Mouse (Mus musculus) C3H10T1/2 (cell line): Measurements from ENCODE around the gene Rhox4g. TPM values are rescaled to one million over a fixed set of nuclear protein-coding genes. Genes with fewer than 3 reads are reported as not detected.

ENCODE experiments used
- polyA plus RNA-seq, 2 experiments: library from polyadenylated mRNA; unstranded; fragments of >200 nt; fragmentation: generic; extraction: Trizol; gene quantifications; one replicate each; pipeline ENCODE4 v1.2.1; 2012; ENCODE audit warnings: missing spikeins in 2 of 2

The Rhox4g gene
- polyA plus RNA-seq: not detected

GRCm38 (mm10) chrX:37651227-37651626 is at the start of gene Rhox4g:
Rhox4g (minus strand) TSS chrX:37651327.

DNA sequence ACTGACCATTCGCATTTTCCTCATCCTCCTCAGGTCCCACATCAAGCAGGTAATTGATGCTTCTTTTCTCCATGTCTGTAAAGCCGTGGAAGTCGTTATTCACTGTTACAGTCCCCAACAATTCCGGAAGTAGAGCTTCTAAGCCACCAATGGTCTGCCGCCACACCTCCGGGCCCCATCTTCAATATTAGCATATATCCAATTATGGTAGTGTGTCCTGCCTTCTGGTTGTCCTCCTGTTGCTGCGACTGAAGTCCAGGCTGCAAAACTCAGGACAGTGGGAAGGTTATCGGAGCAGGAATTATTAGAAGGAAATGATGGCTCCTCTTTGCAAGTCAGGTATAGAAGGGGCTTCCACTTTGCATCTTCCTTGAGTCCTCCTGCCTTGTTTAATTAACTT is 22.1 kb upstream of the Rhox4g start, which contains the start of gene Rhox2h:
Rhox2h (minus strand) TSS at position 101 of the 400 bp plus-strand sequence.

DNA sequence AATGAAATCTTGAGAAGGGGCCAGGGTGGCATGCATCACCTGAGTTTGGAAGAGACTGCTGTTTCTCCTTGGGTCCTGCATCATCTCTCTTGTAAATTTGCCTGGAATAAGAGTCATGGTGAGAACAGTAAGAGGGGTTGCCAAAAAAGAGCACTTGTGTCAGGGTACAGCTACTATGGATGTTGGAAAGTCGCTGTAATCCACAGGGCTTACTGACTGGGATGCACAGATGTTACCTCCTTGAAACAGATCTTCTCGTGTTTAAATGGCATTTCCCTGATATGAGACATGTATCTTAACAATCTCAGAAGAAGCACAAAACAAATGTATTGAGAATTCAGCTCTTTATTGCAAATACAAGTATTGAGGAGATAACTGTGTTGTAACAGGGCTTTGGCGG is 17.5 kb upstream of the Rhox4g start, which contains the start of gene Rhox3h:
Rhox3h (minus strand) TSS at position 101 of the 400 bp plus-strand sequence.

DNA sequence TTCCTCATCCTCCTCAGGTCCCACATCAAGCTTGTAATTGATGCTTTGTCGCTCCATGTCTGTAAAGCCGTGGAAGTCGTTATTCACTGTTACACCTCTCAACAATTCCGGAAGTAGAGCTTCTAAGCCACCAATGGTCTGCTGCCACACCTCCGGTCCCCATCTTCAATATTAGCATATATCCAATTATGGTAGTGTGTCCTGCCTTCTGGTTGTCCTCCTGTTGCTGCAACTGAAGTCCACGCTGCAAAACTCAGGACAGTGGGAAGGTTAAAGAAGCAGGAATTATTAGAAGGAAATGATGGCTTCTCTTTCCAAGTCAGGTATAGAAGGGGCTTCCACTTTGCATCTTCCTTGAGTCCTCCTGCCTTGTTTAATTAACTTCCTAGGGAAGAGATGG is 7.8 kb downstream of the Rhox4g start, which contains the start of gene Rhox2g:
Rhox2g (minus strand) TSS at position 101 of the 400 bp plus-strand sequence.

GRCm38 (mm10) chrX:37628512-37628911 is 22.6 kb downstream of the Rhox4g start, which contains the start of gene Rhox3g:
Rhox3g (minus strand) TSS chrX:37628612.

GRCm38 (mm10) chrX:37607604-37608003 is 43.5 kb downstream of the Rhox4g start, which contains the start of gene Rhox4f:
Rhox4f (minus strand) TSS chrX:37607704.

Other genes starting within 250 kb of the Rhox4g start
- gene Rhox2b, start 239.3 kb downstream of the Rhox4g start, polyA plus RNA-seq: not detected
- gene Rhox4b, start 218.8 kb downstream of the Rhox4g start, polyA plus RNA-seq: not detected
- gene Rhox2c, start 197.6 kb downstream of the Rhox4g start, polyA plus RNA-seq: not detected
- not detected for gene Rhox3c, start 192.7 kb downstream of the Rhox4g start, polyA plus RNA-seq
- not detected for gene Rhox4c, start 171.0 kb downstream of the Rhox4g start, polyA plus RNA-seq
- not detected for gene Rhox2d, start 157.9 kb downstream of the Rhox4g start, polyA plus RNA-seq
- not detected for gene Rhox4d, start 137.0 kb downstream of the Rhox4g start, polyA plus RNA-seq
- gene Rhox2e, start 120.9 kb downstream of the Rhox4g start, polyA plus RNA-seq: not detected
- gene Rhox3e, start 109.3 kb downstream of the Rhox4g start, polyA plus RNA-seq: not detected
- gene Rhox4e, start 93.9 kb downstream of the Rhox4g start, polyA plus RNA-seq: not detected
- gene Rhox2f, start 79.9 kb downstream of the Rhox4g start, polyA plus RNA-seq: not detected
- not detected for gene Rhox3f, start 70.3 kb downstream of the Rhox4g start, polyA plus RNA-seq
- not detected for gene Rhox4f, start 43.6 kb downstream of the Rhox4g start, polyA plus RNA-seq
- gene Rhox3g, start 22.7 kb downstream of the Rhox4g start, polyA plus RNA-seq: not detected
- gene Rhox2g, start 7.9 kb downstream of the Rhox4g start, polyA plus RNA-seq: not detected
- gene Rhox3h, start 17.4 kb upstream of the Rhox4g start, polyA plus RNA-seq: not detected
- gene Rhox2h, start 21.9 kb upstream of the Rhox4g start, polyA plus RNA-seq: under 1 TPM in 1 of 2 experiments, not detected in 1; 0.04 TPM
- gene Rhox5, start 153.5 kb upstream of the Rhox4g start, polyA plus RNA-seq: 1 to 10 TPM; 3.4 to 8.1 TPM
- not detected for gene Rhox6, start 175.6 kb upstream of the Rhox4g start, polyA plus RNA-seq
- not detected for gene Rhox7a, start 180.4 kb upstream of the Rhox4g start, polyA plus RNA-seq
- not detected for gene Rhox8, start 227.6 kb upstream of the Rhox4g start, polyA plus RNA-seq
- gene Rhox7b, start 245.9 kb upstream of the Rhox4g start, polyA plus RNA-seq: not detected